Mouse (Mus musculus): ENCODE data around the gene Hcn2. TPM values are rescaled to one million over a fixed set of nuclear protein-coding genes. Genes with fewer than 3 reads are reported as not detected.
A peak's percentile ranks its signal among the peaks of the same experiment; 100 is the strongest.

Gene Hcn2
- polyA plus RNA-seq, 1 experiment, result 270 TPM

- DNase-seq, result no peak
- H3K4me1 ChIP-seq (ENCODE audit: control insufficient read depth, insufficient read depth, low read length), result peaks cover 30% of the 10 kb centered on the region
- no peaks in the 10 kb centered on the region for H3K27me3 ChIP-seq (ENCODE audit: control insufficient read depth, insufficient read depth, low read length)
- no peak overlapping the region; the same call in 1 of the 2 replicates for H3K27ac ChIP-seq (ENCODE audit: insufficient read depth, low read length)
- TF ChIP-seq POLR2A (IDR thresholded peaks at IDR 0.05; ENCODE audit: borderline replicate concordance, insufficient read depth, low read length) (no peak), CTCF (IDR thresholded peaks at IDR 0.05; ENCODE audit: borderline replicate concordance, insufficient read depth, low read depth, low read length) (no peak)
- H3K4me3 ChIP-seq (replicated peaks; ENCODE audit: insufficient read depth, low read depth, low read length), result no peak overlapping the region
- WGBS, result 12% methylated on average over 1 of the region's 1 CpGs
Observed at GRCm38 (mm10) chr10:79713163-79713562, 3.3 kb upstream of the Hcn2 start.

GRCm38 (mm10) chr10:79714996-79715395, 1.4 kb upstream of the Hcn2 start:
- no peak for DNase-seq
- Histone ChIP-seq H3K27me3 (ENCODE audit: control insufficient read depth, insufficient read depth, low read length) (no peaks in the 10 kb centered on the region), H3K27ac (ENCODE audit: insufficient read depth, low read length) (no peak overlapping the region), H3K4me3 (replicated peaks; ENCODE audit: insufficient read depth, low read depth, low read length) (no peak overlapping the region), H3K4me1 (ENCODE audit: control insufficient read depth, insufficient read depth, low read length) (peaks cover 21% of the 10 kb centered on the region)
- no peak for TF ChIP-seq CTCF (IDR thresholded peaks at IDR 0.05; ENCODE audit: borderline replicate concordance, insufficient read depth, low read depth, low read length)
- no peak for TF ChIP-seq POLR2A (IDR thresholded peaks at IDR 0.05; ENCODE audit: borderline replicate concordance, insufficient read depth, low read length)
- 16% methylated on average over 4 of the region's 4 CpGs for WGBS

- H3K27me3 ChIP-seq (ENCODE audit: control insufficient read depth, insufficient read depth, low read length), result no peaks in the 10 kb centered on the region
- WGBS, result under 1% methylated on average over 44 of the region's 44 CpGs
- TF ChIP-seq POLR2A (IDR thresholded peaks at IDR 0.05; ENCODE audit: borderline replicate concordance, insufficient read depth, low read length), result no peak
- no peak for TF ChIP-seq CTCF (IDR thresholded peaks at IDR 0.05; ENCODE audit: borderline replicate concordance, insufficient read depth, low read depth, low read length)
Observed at GRCm38 (mm10) chr10:79716988-79717355, 538 bp downstream of the Hcn2 start.

GRCm38 (mm10) chr10:79717640-79718357, 1.4 kb downstream of the Hcn2 start:
- TF ChIP-seq CTCF (IDR thresholded peaks at IDR 0.05; ENCODE audit: borderline replicate concordance, insufficient read depth, low read depth, low read length) (no peak), POLR2A (IDR thresholded peaks at IDR 0.05; ENCODE audit: borderline replicate concordance, insufficient read depth, low read length) (no peak)
- Histone ChIP-seq H3K27ac (ENCODE audit: insufficient read depth, low read length) (0 out of 2 replicates have a peak overlapping the region, but pooled peaks have one; percentile 45), H3K27me3 (ENCODE audit: control insufficient read depth, insufficient read depth, low read length) (no peaks in the 10 kb centered on the region), H3K4me3 (replicated peaks; ENCODE audit: insufficient read depth, low read depth, low read length) (peak overlapping the region; percentile 87), H3K4me1 (ENCODE audit: control insufficient read depth, insufficient read depth, low read length) (peaks cover 30% of the 10 kb centered on the region)
- 3% methylated on average over 43 of the region's 43 CpGs for WGBS
- peak; percentile 59 to 66 for DNase-seq

More at GRCm38 (mm10) chr10:79716988-79717355, 538 bp downstream of the Hcn2 start:
- peak; percentile 75 to 78 for DNase-seq
- Histone ChIP-seq H3K4me1 (ENCODE audit: control insufficient read depth, insufficient read depth, low read length) (peaks cover 27% of the 10 kb centered on the region), H3K4me3 (replicated peaks; ENCODE audit: insufficient read depth, low read depth, low read length) (peak overlapping the region; percentile 87), H3K27ac (ENCODE audit: insufficient read depth, low read length) (peak overlapping the region; percentile 55)

- Histone ChIP-seq H3K4me1 (ENCODE audit: control insufficient read depth, insufficient read depth, low read length) (peaks cover 35% of the 10 kb centered on the region), H3K27me3 (ENCODE audit: control insufficient read depth, insufficient read depth, low read length) (no peaks in the 10 kb centered on the region), H3K27ac (ENCODE audit: insufficient read depth, low read length) (no peak overlapping the region), H3K4me3 (replicated peaks; ENCODE audit: insufficient read depth, low read depth, low read length) (no peak overlapping the region)
- 38% methylated on average over 5 of the region's 5 CpGs for WGBS
- TF ChIP-seq CTCF (IDR thresholded peaks at IDR 0.05; ENCODE audit: borderline replicate concordance, insufficient read depth, low read depth, low read length), result no peak
- DNase-seq, result no peak
Observed at GRCm38 (mm10) chr10:79721089-79721488, 4.7 kb downstream of the Hcn2 start.

- no peak overlapping the region for H3K27ac ChIP-seq (ENCODE audit: insufficient read depth, low read length)
- H3K4me3 ChIP-seq (replicated peaks; ENCODE audit: insufficient read depth, low read depth, low read length), result no peak overlapping the region
- WGBS, result 6% methylated on average over 6 of the region's 6 CpGs
- no peak for TF ChIP-seq POLR2A (IDR thresholded peaks at IDR 0.05; ENCODE audit: borderline replicate concordance, insufficient read depth, low read length)
- no peak for TF ChIP-seq CTCF (IDR thresholded peaks at IDR 0.05; ENCODE audit: borderline replicate concordance, insufficient read depth, low read depth, low read length)
- no peaks in the 10 kb centered on the region for H3K27me3 ChIP-seq (ENCODE audit: control insufficient read depth, insufficient read depth, low read length)
- H3K4me1 ChIP-seq (ENCODE audit: control insufficient read depth, insufficient read depth, low read length), result peaks cover 29% of the 10 kb centered on the region
- peak; percentile 39 to 45 for DNase-seq
Observed at GRCm38 (mm10) chr10:79723047-79723446, 6.6 kb downstream of the Hcn2 start.

GRCm38 (mm10) chr10:79723692-79724091, 7.3 kb downstream of the Hcn2 start:
- Histone ChIP-seq H3K4me1 (ENCODE audit: control insufficient read depth, insufficient read depth, low read length) (peaks cover 31% of the 10 kb centered on the region), H3K4me3 (replicated peaks; ENCODE audit: insufficient read depth, low read depth, low read length) (no peak overlapping the region), H3K27ac (ENCODE audit: insufficient read depth, low read length) (no peak overlapping the region), H3K27me3 (ENCODE audit: control insufficient read depth, insufficient read depth, low read length) (no peaks in the 10 kb centered on the region)
- DNase-seq, result no peak
- 44% methylated on average over 7 of the region's 7 CpGs for WGBS
- no peak for TF ChIP-seq CTCF (IDR thresholded peaks at IDR 0.05; ENCODE audit: borderline replicate concordance, insufficient read depth, low read depth, low read length)
- no peak for TF ChIP-seq POLR2A (IDR thresholded peaks at IDR 0.05; ENCODE audit: borderline replicate concordance, insufficient read depth, low read length)

GRCm38 (mm10) chr10:79726090-79726489, 9.7 kb downstream of the Hcn2 start:
- Histone ChIP-seq H3K4me3 (replicated peaks; ENCODE audit: insufficient read depth, low read depth, low read length) (no peak overlapping the region), H3K27ac (ENCODE audit: insufficient read depth, low read length) (no peak overlapping the region), H3K27me3 (ENCODE audit: control insufficient read depth, insufficient read depth, low read length) (no peaks in the 10 kb centered on the region), H3K4me1 (ENCODE audit: control insufficient read depth, insufficient read depth, low read length) (peaks cover 30% of the 10 kb centered on the region)
- no peak for TF ChIP-seq POLR2A (IDR thresholded peaks at IDR 0.05; ENCODE audit: borderline replicate concordance, insufficient read depth, low read length)
- peak; percentile 53 for TF ChIP-seq CTCF (IDR thresholded peaks at IDR 0.05; ENCODE audit: borderline replicate concordance, insufficient read depth, low read depth, low read length)
- peak; percentile 49 to 61 for DNase-seq
- WGBS, result 27% methylated on average over 11 of the region's 11 CpGs
